Mouse (Mus musculus): ENCODE measurements around the gene Gm20708. TPM values are rescaled to one million over a fixed set of nuclear protein-coding genes. Genes with fewer than 3 reads are reported as not detected.
"Not testable (repeated sequence)": the region's sequence is repeated elsewhere in the genome, so short reads cannot be mapped to it uniquely, and the experiment has no call there.

Gene Gm20708
- polyA plus RNA-seq, 1 experiment from 2014 or later: not detected

GRCm38 (mm10) chr11:117782705-117783034 is 26.8 kb upstream of the Gm20708 start:
- WGBS: 52% methylated on average over 9 of the region's 9 CpGs
- Histone ChIP-seq H3K4me2 (replicated peaks) (peak overlapping the region; percentile 62), H3K9ac (peak overlapping the region; percentile 48; the same call in 1 of the 2 replicates), H3K4me3 (0 out of 2 replicates have a peak overlapping the region, but pooled peaks have one; percentile 23), H3K9me3 (no peaks in the 10 kb centered on the region), H3K27me3 (replicated peaks) (peaks cover 44% of the 10 kb centered on the region), H3K27ac (no peak overlapping the region), H3K36me3 (no peaks in the 10 kb centered on the region), H3K4me1 (peaks cover 36% of the 10 kb centered on the region)
- ATAC-seq (ENCODE audit: low FRiP score, low read depth): no peak

DNA sequence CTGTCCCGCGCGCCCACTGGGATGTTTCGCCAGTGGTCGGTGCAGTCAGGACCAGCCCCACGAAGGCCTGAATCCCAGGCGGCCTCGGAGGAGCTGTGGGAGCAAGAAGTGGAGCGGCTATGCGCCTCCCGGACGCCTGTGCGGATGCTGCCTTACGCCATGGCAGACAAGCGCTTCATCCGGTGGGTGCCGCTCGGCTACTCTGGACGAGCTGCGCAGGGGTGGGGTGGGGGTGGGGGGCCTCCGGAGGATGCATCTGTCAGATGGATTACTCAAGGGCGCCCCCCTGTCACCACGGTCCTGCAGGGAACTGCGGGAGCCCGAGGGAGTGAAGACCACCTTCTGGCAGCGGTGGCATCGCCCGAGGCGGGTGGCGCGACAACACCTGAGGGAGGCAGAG is 26.4 kb upstream of the Gm20708 start:
- H3K36me3 ChIP-seq: no peaks in the 10 kb centered on the region
- peaks cover 36% of the 10 kb centered on the region for H3K4me1 ChIP-seq
- no peak overlapping the region for H3K27ac ChIP-seq
- ATAC-seq (ENCODE audit: low FRiP score, low read depth): no peak
- peak overlapping the region; percentile 48; the same call in 1 of the 2 replicates for H3K9ac ChIP-seq
- H3K27me3 ChIP-seq (replicated peaks): peaks cover 44% of the 10 kb centered on the region
- peak overlapping the region; percentile 23; the same call in 1 of the 2 replicates for H3K4me3 ChIP-seq
- H3K9me3 ChIP-seq: no peaks in the 10 kb centered on the region
- peak overlapping the region; percentile 62 for H3K4me2 ChIP-seq (replicated peaks)
- WGBS: 4% methylated on average over 31 of the region's 31 CpGs

- Histone ChIP-seq H3K9ac (peak overlapping the region; percentile 48; the same call in 1 of the 2 replicates), H3K9me3 (no peaks in the 10 kb centered on the region), H3K27me3 (replicated peaks) (peaks cover 44% of the 10 kb centered on the region), H3K4me3 (no peak overlapping the region; the same call in 1 of the 2 replicates), H3K27ac (no peak overlapping the region), H3K4me2 (replicated peaks) (peak overlapping the region; percentile 62), H3K4me1 (peaks cover 32% of the 10 kb centered on the region), H3K36me3 (no peaks in the 10 kb centered on the region)
- ATAC-seq (ENCODE audit: low FRiP score, low read depth): no peak
- 31% methylated on average over 10 of the region's 10 CpGs for WGBS
These were observed 25.7 kb upstream of the Gm20708 start for GRCm38 (mm10) chr11:117783683-117784309.

DNA sequence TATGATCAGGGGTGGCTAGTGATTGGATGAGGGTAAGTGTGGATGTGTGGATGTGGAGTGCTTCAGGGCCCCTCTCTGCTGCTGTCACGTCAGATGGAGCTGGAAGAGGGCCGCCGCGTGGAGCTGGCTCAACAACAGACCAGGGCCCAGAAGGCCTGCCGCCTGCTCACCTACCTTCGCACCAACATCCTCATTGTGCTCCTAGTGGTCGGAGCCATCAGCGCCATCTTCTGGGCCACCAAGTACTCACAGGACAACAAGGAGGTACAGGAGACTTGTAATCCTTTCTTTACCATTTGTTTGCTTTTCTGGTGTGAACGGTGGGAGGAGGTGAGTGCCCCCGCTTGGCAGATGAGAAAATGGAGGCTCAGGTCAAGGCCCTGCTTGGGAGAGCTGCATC is 23.2 kb upstream of the Gm20708 start:
- peaks cover 41% of the 10 kb centered on the region for H3K27me3 ChIP-seq (replicated peaks)
- H3K27ac ChIP-seq: no peak overlapping the region
- no peak overlapping the region for H3K9ac ChIP-seq
- 8% methylated on average over 10 of the region's 10 CpGs for WGBS
- H3K4me2 ChIP-seq (replicated peaks): no peak overlapping the region
- H3K4me1 ChIP-seq: peaks cover 19% of the 10 kb centered on the region
- no peaks in the 10 kb centered on the region for H3K36me3 ChIP-seq
- no peak overlapping the region for H3K4me3 ChIP-seq
- no peak for ATAC-seq (ENCODE audit: low FRiP score, low read depth)
- no peaks in the 10 kb centered on the region for H3K9me3 ChIP-seq

DNA sequence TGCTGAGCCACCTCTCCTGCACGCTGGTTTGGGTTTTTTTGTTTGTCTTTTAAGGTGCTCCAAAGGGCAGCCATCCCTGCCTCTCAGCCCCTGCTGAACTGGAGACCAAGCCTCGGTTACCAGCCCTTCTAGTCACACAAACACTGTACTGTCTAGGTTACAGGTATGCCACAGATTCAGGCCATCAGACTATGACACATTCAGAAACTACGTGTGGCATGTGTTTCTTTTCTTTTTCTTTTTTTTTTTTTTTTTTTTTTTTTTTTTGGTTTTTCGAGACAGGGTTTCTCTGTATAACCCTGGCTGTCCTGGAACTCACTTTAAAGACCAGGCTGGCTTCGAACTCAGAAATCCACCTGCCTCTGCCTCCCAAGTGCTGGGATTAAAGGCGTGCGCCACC is 21.0 kb upstream of the Gm20708 start:
- not testable (repeated sequence) for H3K36me3 ChIP-seq; ATAC-seq (ENCODE audit: low FRiP score, low read depth); H3K4me2 ChIP-seq (replicated peaks); H3K4me3 ChIP-seq; H3K27ac ChIP-seq; H3K9me3 ChIP-seq; H3K4me1 ChIP-seq; H3K9ac ChIP-seq
- WGBS: 82% methylated on average over 7 of the region's 7 CpGs
- H3K27me3 ChIP-seq (replicated peaks): peaks cover 29% of the 10 kb centered on the region

- Histone ChIP-seq H3K4me2 (replicated peaks) (peak overlapping the region; percentile 44), H3K9me3 (no peaks in the 10 kb centered on the region), H3K27ac (no peak overlapping the region), H3K27me3 (replicated peaks) (peaks cover 20% of the 10 kb centered on the region), H3K4me3 (no peak overlapping the region), H3K9ac (0 out of 2 replicates have a peak overlapping the region, but pooled peaks have one; percentile 13), H3K36me3 (no peaks in the 10 kb centered on the region), H3K4me1 (peaks cover 9% of the 10 kb centered on the region; the same call in 1 of the 2 replicates)
- WGBS: 8% methylated on average over 14 of the region's 14 CpGs
- ATAC-seq (ENCODE audit: low FRiP score, low read depth): no peak
These were observed 19.2 kb upstream of the Gm20708 start for GRCm38 (mm10) chr11:117790286-117790685.

GRCm38 (mm10) chr11:117790703-117791440 is 18.6 kb upstream of the Gm20708 start:
- no peak for ATAC-seq (ENCODE audit: low FRiP score, low read depth)
- 32% methylated on average over 23 of the region's 23 CpGs for WGBS
- H3K27me3 ChIP-seq (replicated peaks): peaks cover 20% of the 10 kb centered on the region
- peak overlapping the region; percentile 44 for H3K4me2 ChIP-seq (replicated peaks)
- H3K27ac ChIP-seq: no peak overlapping the region
- H3K4me3 ChIP-seq: no peak overlapping the region
- H3K36me3 ChIP-seq: no peaks in the 10 kb centered on the region
- H3K9me3 ChIP-seq: no peaks in the 10 kb centered on the region
- H3K4me1 ChIP-seq: peaks cover 9% of the 10 kb centered on the region; the same call in 1 of the 2 replicates
- H3K9ac ChIP-seq: no peak overlapping the region

GRCm38 (mm10) chr11:117791441-117791761 is 18.1 kb upstream of the Gm20708 start:
- no peaks in the 10 kb centered on the region for H3K9me3 ChIP-seq

GRCm38 (mm10) chr11:117792281-117792888 is 17.1 kb upstream of the Gm20708 start:
- Histone ChIP-seq H3K4me2 (replicated peaks) (peak overlapping the region; percentile 41), H3K9me3 (no peaks in the 10 kb centered on the region), H3K36me3 (no peaks in the 10 kb centered on the region), H3K27ac (no peak overlapping the region), H3K9ac (no peak overlapping the region), H3K27me3 (replicated peaks) (peaks cover 20% of the 10 kb centered on the region), H3K4me3 (0 out of 2 replicates have a peak overlapping the region, but pooled peaks have one; percentile 5), H3K4me1 (peaks cover 12% of the 10 kb centered on the region; the same call in 1 of the 2 replicates)
- ATAC-seq (ENCODE audit: low FRiP score, low read depth): no peak
- 6% methylated on average over 22 of the region's 22 CpGs for WGBS

More at GRCm38 (mm10) chr11:117791441-117791761, 18.1 kb upstream of the Gm20708 start:
- Histone ChIP-seq H3K4me1 (peaks cover 9% of the 10 kb centered on the region; the same call in 1 of the 2 replicates), H3K36me3 (no peaks in the 10 kb centered on the region), H3K9ac (no peak overlapping the region), H3K27ac (no peak overlapping the region), H3K4me3 (no peak overlapping the region), H3K4me2 (replicated peaks) (no peak overlapping the region), H3K27me3 (replicated peaks) (peaks cover 20% of the 10 kb centered on the region)
- WGBS: 89% methylated on average over 9 of the region's 9 CpGs
- no peak for ATAC-seq (ENCODE audit: low FRiP score, low read depth)

DNA sequence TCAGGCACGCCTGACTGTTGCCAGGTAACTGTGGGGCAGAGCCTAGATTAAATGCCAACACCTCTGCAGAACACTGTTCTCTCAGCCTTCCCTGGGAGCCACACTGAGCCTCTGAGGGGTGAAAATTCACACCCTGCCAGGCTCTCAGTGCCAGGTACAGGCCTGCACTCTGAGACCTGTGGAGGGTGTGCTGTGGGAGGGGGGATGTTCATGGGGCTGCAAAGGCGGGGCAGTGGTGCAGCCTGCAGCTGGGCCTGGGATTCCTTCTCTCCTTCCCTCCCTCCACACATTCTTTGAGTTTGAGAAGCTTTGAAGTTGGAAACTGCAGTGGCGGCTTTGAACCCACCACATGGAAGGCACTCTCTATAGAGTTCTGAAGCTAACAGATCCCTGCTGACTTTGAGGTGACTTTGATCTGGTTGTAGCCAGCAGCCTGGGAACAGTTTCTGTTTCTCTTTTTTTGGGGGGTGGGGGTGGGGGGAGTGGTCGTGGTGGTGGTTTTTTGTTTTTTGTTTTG is 15.4 kb upstream of the Gm20708 start:
- no peak for ATAC-seq (ENCODE audit: low FRiP score, low read depth)
- H3K9ac ChIP-seq: no peak overlapping the region
- no peak overlapping the region for H3K4me3 ChIP-seq
- 63% methylated on average over 4 of the region's 4 CpGs for WGBS
- H3K27ac ChIP-seq: no peak overlapping the region
- no peaks in the 10 kb centered on the region for H3K9me3 ChIP-seq
- H3K4me1 ChIP-seq: peaks cover 18% of the 10 kb centered on the region; the same call in 1 of the 2 replicates
- H3K27me3 ChIP-seq (replicated peaks): peaks cover 20% of the 10 kb centered on the region
- H3K4me2 ChIP-seq (replicated peaks): no peak overlapping the region
- no peaks in the 10 kb centered on the region for H3K36me3 ChIP-seq

DNA sequence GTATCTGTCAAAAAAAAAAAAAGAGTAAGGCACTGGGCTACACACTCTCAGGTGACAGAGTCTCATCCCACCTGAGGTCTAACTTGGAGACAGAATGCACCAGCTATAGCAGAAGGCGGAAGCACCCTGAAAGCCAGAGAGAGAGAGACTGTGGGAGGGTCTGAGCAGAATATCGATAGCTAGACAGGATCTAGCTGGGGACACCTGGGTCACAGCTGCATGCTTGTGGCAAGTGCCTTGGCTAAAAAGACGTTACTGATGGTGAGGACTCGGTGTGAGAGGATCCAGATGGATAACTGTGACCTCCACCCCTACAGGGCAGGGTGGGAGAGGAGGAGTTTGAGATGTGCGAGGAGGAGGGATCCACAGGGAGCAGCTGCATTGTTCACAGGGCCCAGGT is 12.5 kb upstream of the Gm20708 start:
- Histone ChIP-seq H3K9me3 (no peaks in the 10 kb centered on the region), H3K4me3 (no peak overlapping the region), H3K36me3 (no peaks in the 10 kb centered on the region), H3K27ac (no peak overlapping the region), H3K4me1 (peaks cover 12% of the 10 kb centered on the region; the same call in 1 of the 2 replicates), H3K4me2 (replicated peaks) (no peak overlapping the region), H3K27me3 (replicated peaks) (peaks cover 3% of the 10 kb centered on the region; the same call in 1 of the 2 replicates), H3K9ac (no peak overlapping the region)
- no peak for ATAC-seq (ENCODE audit: low FRiP score, low read depth)
- WGBS: 44% methylated on average over 5 of the region's 5 CpGs
